Mouse (Mus musculus): Measurements from ENCODE around the gene Abracl. TPM values are rescaled to one million over a fixed set of nuclear protein-coding genes. Genes with fewer than 3 reads are reported as not detected.

Abracl gene
- total and polyA plus RNA-seq, 3 experiments: 100 to 110 TPM; not detected in 1

GRCm38 (mm10) chr10:18020443-18020842, 2.6 kb downstream of the Abracl start:
- Histone ChIP-seq H3K4me1 (ENCODE audit: control insufficient read depth in 1 of 2, insufficient read depth in 2 of 2, low read length in 2 of 2) (peaks cover 0 to 4% of the 10 kb centered on the region in 2 experiments; a peak in 1 of 4 replicates), H3K27ac (ENCODE audit: control insufficient read depth, low read depth, low read length) (no peak overlapping the region), H3K27me3 (ENCODE audit: control insufficient read depth in 1 of 2, insufficient read depth in 2 of 2, low read length in 2 of 2) (no peaks in the 10 kb centered on the region), H3K4me3 (ENCODE audit: control insufficient read depth in 1 of 2, insufficient read depth in 1 of 2, low read depth in 2 of 2, low read length in 2 of 2) (no peak overlapping the region), H3K79me2 (ENCODE audit: control insufficient read depth, insufficient read depth, low read length, poor library complexity) (peaks cover 11% of the 10 kb centered on the region), H3K9me3 (replicated peaks; ENCODE audit: insufficient read depth, low read length) (no peaks in the 10 kb centered on the region), H3K36me3 (ENCODE audit: control insufficient read depth in 1 of 2, insufficient read depth in 2 of 2, low read length in 2 of 2) (peaks cover 0 to 5% of the 10 kb centered on the region in 2 experiments; a peak in 2 of 4 replicates), H3K9ac (ENCODE audit: control insufficient read depth, low read depth, low read length, poor library complexity, severe bottlenecking) (no peak overlapping the region)
- DNase-seq (ENCODE audit: low read depth, low spot score): no peak
- no peak for TF ChIP-seq ZKSCAN1 (IDR thresholded peaks at IDR 0.05; ENCODE audit: low read depth, low read length)
- TF ChIP-seq EP300 (IDR thresholded peaks at IDR 0.05; ENCODE audit: low read depth in 1 of 2, low read length in 2 of 2): no peak
- TF ChIP-seq POLR2AphosphoS5 (IDR thresholded peaks at IDR 0.05; ENCODE audit: borderline replicate concordance, low read depth, low read length): no peak
- TF ChIP-seq TAL1 (IDR thresholded peaks at IDR 0.05; ENCODE audit: low read length): no peak
- TF ChIP-seq SIN3A (IDR thresholded peaks at IDR 0.05; ENCODE audit: low read length): no peak
- no peak for TF ChIP-seq ZNF384 (IDR thresholded peaks at IDR 0.05; ENCODE audit: low read depth, low read length)
- TF ChIP-seq MAZ (IDR thresholded peaks at IDR 0.05; ENCODE audit: low read depth, low read length): no peak
- no peak for TF ChIP-seq GABPA (IDR thresholded peaks at IDR 0.05; ENCODE audit: low read depth, low read length)
- TF ChIP-seq SMC3 (IDR thresholded peaks at IDR 0.05; ENCODE audit: low read depth, low read length): no peak
- no peak for TF ChIP-seq RCOR1 (IDR thresholded peaks at IDR 0.05; ENCODE audit: low read depth, low read length)
- no peak for TF ChIP-seq CHD2 (IDR thresholded peaks at IDR 0.05; ENCODE audit: low read length)
- TF ChIP-seq POLR2AphosphoS2 (IDR thresholded peaks at IDR 0.05; ENCODE audit: low read length): no peak
- TF ChIP-seq BHLHE40 (IDR thresholded peaks at IDR 0.05; ENCODE audit: borderline replicate concordance, low read depth, low read length): no peak
- TF ChIP-seq ETS1 (IDR thresholded peaks at IDR 0.05; ENCODE audit: low read depth, low read length): no peak
- TF ChIP-seq NELFE (IDR thresholded peaks at IDR 0.05; ENCODE audit: low read depth, low read length): no peak
- TF ChIP-seq USF2 (IDR thresholded peaks at IDR 0.05; ENCODE audit: borderline replicate concordance in 1 of 2, insufficient read depth in 1 of 2, low read depth in 1 of 2, low read length in 2 of 2): no peak
- TF ChIP-seq RAD21 (IDR thresholded peaks at IDR 0.05; ENCODE audit: low read depth, low read length): no peak
- TF ChIP-seq MAFK (IDR thresholded peaks at IDR 0.05; ENCODE audit: borderline replicate concordance, low read depth, low read length): no peak

- no peak for TF ChIP-seq GABPA (IDR thresholded peaks at IDR 0.05; ENCODE audit: low read depth, low read length)
- TF ChIP-seq KAT2A (conservative IDR thresholded peaks at IDR 0.05; ENCODE audit: low read depth, low read length): no peak
- TF ChIP-seq CTCF (IDR thresholded peaks at IDR 0.05 in 2 of 3, conservative IDR thresholded peaks at IDR 0.05 in 1 of 3; ENCODE audit: control insufficient read depth in 1 of 3, insufficient read depth in 1 of 3, low read depth in 2 of 3, low read length in 3 of 3, poor library complexity in 1 of 3, severe bottlenecking in 1 of 3): no peak
- TF ChIP-seq JUND (IDR thresholded peaks at IDR 0.05; ENCODE audit: low read depth, low read length): no peak
- TF ChIP-seq MAZ (IDR thresholded peaks at IDR 0.05; ENCODE audit: low read depth, low read length): no peak
- TF ChIP-seq MYB (IDR thresholded peaks at IDR 0.05; ENCODE audit: low read depth, low read length): no peak
- TF ChIP-seq CHD1 (IDR thresholded peaks at IDR 0.05; ENCODE audit: low read depth, low read length): no peak
- no peak for TF ChIP-seq ZKSCAN1 (IDR thresholded peaks at IDR 0.05; ENCODE audit: low read depth, low read length)
- no peak for TF ChIP-seq MAX (IDR thresholded peaks at IDR 0.05; ENCODE audit: low read length)
- no peak for TF ChIP-seq UBTF (IDR thresholded peaks at IDR 0.05; ENCODE audit: borderline replicate concordance, insufficient read depth, low read depth, low read length)
- no peaks in the 10 kb centered on the region; a peak in 2 of 4 replicates for H3K36me3 ChIP-seq (ENCODE audit: control insufficient read depth in 1 of 2, insufficient read depth in 2 of 2, low read length in 2 of 2)
Measured at GRCm38 (mm10) chr10:18011761-18012160, 11.3 kb downstream of the Abracl start.

More at GRCm38 (mm10) chr10:18011761-18012160, 11.3 kb downstream of the Abracl start:
- no peaks in the 10 kb centered on the region for H3K4me1 ChIP-seq (ENCODE audit: control insufficient read depth in 1 of 2, insufficient read depth in 2 of 2, low read length in 2 of 2)
- DNase-seq (ENCODE audit: low read depth, low spot score): no peak
- no peak overlapping the region for H3K27ac ChIP-seq (ENCODE audit: control insufficient read depth, low read depth, low read length)
- no peak overlapping the region for H3K4me3 ChIP-seq (ENCODE audit: control insufficient read depth in 1 of 2, insufficient read depth in 1 of 2, low read depth in 2 of 2, low read length in 2 of 2)
- H3K27me3 ChIP-seq (ENCODE audit: control insufficient read depth in 1 of 2, insufficient read depth in 2 of 2, low read length in 2 of 2): no peaks in the 10 kb centered on the region
- no peaks in the 10 kb centered on the region for H3K79me2 ChIP-seq (ENCODE audit: control insufficient read depth, insufficient read depth, low read length, poor library complexity)
- H3K9ac ChIP-seq (ENCODE audit: control insufficient read depth, low read depth, low read length, poor library complexity, severe bottlenecking): no peak overlapping the region
- no peaks in the 10 kb centered on the region for H3K9me3 ChIP-seq (replicated peaks; ENCODE audit: insufficient read depth, low read length)

Data from MEL (cell line).